Mouse (Mus musculus): ENCODE measurements at regions not wholly inside any gene's neighbourhood (a gene's known extent, or its start where the extent isn't known, plus 50 kb on each side); places are given as distances from the start of the nearest gene placed in this dataset.

- DNase-seq (ENCODE audit: low spot score in 2 of 2): no peak
These were observed 283.0 kb upstream of the Plxna2 start for GRCm38 (mm10) chr1:194334752-194335719.

GRCm38 (mm10) chr1:194332639-194333038 lies 285.4 kb upstream of the Plxna2 start:
- no peak for DNase-seq (ENCODE audit: low spot score in 2 of 2)

GRCm38 (mm10) chr1:194330471-194330870 lies 287.5 kb upstream of the Plxna2 start:
- DNase-seq (ENCODE audit: low spot score in 2 of 2): no peak

GRCm38 (mm10) chr1:194320320-194321036 lies 297.5 kb upstream of the Plxna2 start:
- no peak for DNase-seq (ENCODE audit: low spot score in 2 of 2)

GRCm38 (mm10) chr1:194318351-194318750 lies 299.7 kb upstream of the Plxna2 start:
- no peak for DNase-seq (ENCODE audit: low spot score in 2 of 2)

GRCm38 (mm10) chr1:194315593-194315992 lies 302.4 kb upstream of the Plxna2 start:
- DNase-seq (ENCODE audit: low spot score in 2 of 2): no peak

- DNase-seq (ENCODE audit: low spot score in 2 of 2): no peak
These were observed 307.6 kb upstream of the Plxna2 start for GRCm38 (mm10) chr1:194310373-194310772.

- no peak for DNase-seq (ENCODE audit: low spot score in 2 of 2)
These were observed 309.4 kb upstream of the Plxna2 start for GRCm38 (mm10) chr1:194308648-194309047.

- no peak for DNase-seq (ENCODE audit: low spot score in 2 of 2)
These were observed 314.1 kb upstream of the Plxna2 start for GRCm38 (mm10) chr1:194303951-194304350.

- DNase-seq (ENCODE audit: low spot score in 2 of 2): no peak
These were observed 315.2 kb upstream of the Plxna2 start for GRCm38 (mm10) chr1:194302775-194303174.

GRCm38 (mm10) chr1:194281941-194282340 lies 336.1 kb upstream of the Plxna2 start:
- DNase-seq (ENCODE audit: low spot score in 2 of 2): no peak

- no peak for DNase-seq (ENCODE audit: low spot score in 2 of 2)
These were observed 350.0 kb upstream of the Plxna2 start for GRCm38 (mm10) chr1:194268028-194268427.

- DNase-seq (ENCODE audit: low spot score in 2 of 2): no peak
These were observed 355.6 kb upstream of the Plxna2 start for GRCm38 (mm10) chr1:194262374-194262773.

GRCm38 (mm10) chr1:194259957-194260356 lies 358.1 kb upstream of the Plxna2 start:
- DNase-seq (ENCODE audit: low spot score in 2 of 2): no peak

- no peak for DNase-seq (ENCODE audit: low spot score in 2 of 2)
These were observed 373.1 kb upstream of the Plxna2 start for GRCm38 (mm10) chr1:194244776-194245366.

- no peak for DNase-seq (ENCODE audit: low spot score in 2 of 2)
These were observed 376.9 kb upstream of the Plxna2 start for GRCm38 (mm10) chr1:194241111-194241510.

GRCm38 (mm10) chr1:194231206-194231605 lies 386.8 kb upstream of the Plxna2 start:
- DNase-seq (ENCODE audit: low spot score in 2 of 2): no peak

- no peak for DNase-seq (ENCODE audit: low spot score in 2 of 2)
These were observed 391.4 kb upstream of the Plxna2 start for GRCm38 (mm10) chr1:194226550-194227160.

GRCm38 (mm10) chr1:194225786-194226185 lies 392.2 kb upstream of the Plxna2 start:
- DNase-seq (ENCODE audit: low spot score in 2 of 2): no peak

GRCm38 (mm10) chr1:194224046-194224445 lies 394.0 kb upstream of the Plxna2 start:
- DNase-seq (ENCODE audit: low spot score in 2 of 2): no peak

- DNase-seq (ENCODE audit: low spot score in 2 of 2): no peak
These were observed 394.4 kb upstream of the Plxna2 start for GRCm38 (mm10) chr1:194223610-194224009.
